Mouse (Mus musculus) forebrain, embryonic 15.5 days (tissue): Measurements from ENCODE around the gene Rnf6. TPM values are rescaled to one million over a fixed set of nuclear protein-coding genes. Genes with fewer than 3 reads are reported as not detected.
A peak's percentile ranks its signal among the peaks of the same experiment; 100 is the strongest.

Experiments
- ATAC-seq: fragments of 200-750 bp; cut with Nextera tagmentation; replicated peaks from 2 replicates; pipeline ENCODE4 v1.8.0; 2017; ENCODE audit warnings: mild to moderate bottlenecking, moderate TSS enrichment, moderate library complexity
- H3K27ac ChIP-seq: fragments of 300-500 bp; sonication (generic); replicated peaks from 2 replicates; pipeline ENCODE4 v1.5.1; 2015; ENCODE audit warnings: mild to moderate bottlenecking, inconsistent platforms
- H3K27me3 ChIP-seq: fragments of 300-500 bp; sonication (generic); 2 replicates; pipeline ENCODE4 v1.6.1; 2015; ENCODE audit warnings: inconsistent platforms
- H3K36me3 ChIP-seq: fragments of 300-500 bp; sonication (generic); 2 replicates; pipeline ENCODE4 v1.6.1; 2015; ENCODE audit warnings: mild to moderate bottlenecking, inconsistent platforms
- H3K4me1 ChIP-seq: fragments of 300-500 bp; sonication (generic); 2 replicates; pipeline ENCODE4 v1.6.1; 2015; ENCODE audit warnings: inconsistent platforms
- H3K4me2 ChIP-seq: fragments of 300-500 bp; sonication (generic); replicated peaks from 2 replicates; pipeline ENCODE4 v1.6.1; 2015; ENCODE audit warnings: mild to moderate bottlenecking, inconsistent platforms
- H3K4me3 ChIP-seq: fragments of 300-500 bp; sonication (generic); 2 replicates; pipeline ENCODE4 v1.5.1; 2015; ENCODE audit warnings: mild to moderate bottlenecking, inconsistent platforms
- H3K9ac ChIP-seq: fragments of 300-500 bp; sonication (generic); replicated peaks from 2 replicates; pipeline ENCODE4 v1.6.1; 2015; ENCODE audit warnings: mild to moderate bottlenecking, inconsistent platforms
- H3K9me3 ChIP-seq: fragments of 300-500 bp; sonication (generic); 2 replicates; pipeline ENCODE4 v1.6.1; 2016; ENCODE audit warnings: inconsistent platforms
- WGBS: fragments of 180-500 bp; shearing (Covaris S2); methylation state at CpG from one replicate; pipeline ENCODE4 v1.1.7; 2015; ENCODE audit warnings: mixed read lengths; 5-methylcytosine and 5-hydroxymethylcytosine counted together
- polyA plus RNA-seq: library from polyadenylated mRNA; unstranded; fragments of >200 nt; fragmentation: Nextera tagmentation; extraction: Ambion mirVana; gene quantifications from 2 replicates; pipeline ENCODE4 v1.2.1, GENCODE M21; 2015

Gene Rnf6
- polyA plus RNA-seq, 1 experiment from 2014 or later = 28.3 TPM

- Histone ChIP-seq H3K36me3 (no peaks in the 10 kb centered on the region), H3K4me2 (no peak overlapping the region), H3K4me1 (peaks cover 5% of the 10 kb centered on the region), H3K27ac (no peak overlapping the region), H3K4me3 (no peak overlapping the region), H3K27me3 (no peaks in the 10 kb centered on the region), H3K9me3 (no peaks in the 10 kb centered on the region), H3K9ac (no peak overlapping the region)
- WGBS = 87% methylated on average over 8 of the region's 8 CpGs
- no peak for ATAC-seq
Measured at GRCm38 (mm10) chr5:146227496-146227895, 6.1 kb upstream of the Rnf6 start.

DNA sequence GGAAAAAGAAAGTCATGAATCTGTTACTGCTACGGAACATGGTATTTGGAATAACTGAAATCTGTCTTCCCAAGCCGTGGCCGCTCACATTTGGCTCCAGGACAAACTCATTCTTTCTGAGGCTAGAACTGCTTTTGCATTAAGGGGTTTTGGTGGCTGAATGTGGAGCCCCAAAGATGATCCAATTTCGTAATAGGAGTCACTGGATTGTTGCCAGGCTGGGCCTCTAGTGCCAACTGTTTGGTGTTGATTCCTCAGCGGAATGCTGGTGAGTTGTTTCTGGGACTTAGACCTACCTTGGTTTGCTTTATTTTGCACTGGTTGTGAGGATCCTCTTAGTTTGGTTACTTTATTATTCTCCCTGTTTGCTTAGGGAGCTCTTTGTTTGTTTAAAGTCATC lies 2.4 kb upstream of the Rnf6 start:
- Histone ChIP-seq H3K4me1 (peaks cover 23% of the 10 kb centered on the region), H3K27ac (no peak overlapping the region), H3K9me3 (no peaks in the 10 kb centered on the region), H3K4me3 (no peak overlapping the region), H3K4me2 (no peak overlapping the region), H3K9ac (no peak overlapping the region), H3K27me3 (no peaks in the 10 kb centered on the region), H3K36me3 (peaks cover 2% of the 10 kb centered on the region)
- no peak for ATAC-seq
- WGBS = 79% methylated on average over 5 of the region's 5 CpGs

DNA sequence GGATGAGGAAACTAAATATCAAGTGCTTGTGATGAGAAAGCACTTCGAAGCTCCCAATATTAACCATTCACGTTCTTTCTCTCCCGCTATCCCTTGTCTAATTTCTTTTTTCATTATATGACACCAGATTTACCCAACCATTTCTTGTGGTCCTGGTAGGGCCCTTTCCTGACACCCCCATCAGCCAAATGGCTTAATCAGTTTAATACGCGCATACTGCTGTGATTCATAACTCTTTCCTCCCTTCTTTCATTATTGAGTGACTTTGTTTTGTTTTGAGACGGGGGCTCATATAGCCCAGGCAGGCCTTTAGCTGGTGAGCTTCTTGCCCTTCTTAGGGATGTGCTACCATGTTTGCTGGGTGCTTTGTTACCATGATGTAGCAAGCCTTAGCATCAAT lies 367 bp upstream of the Rnf6 start:
- 31% methylated on average over 6 of the region's 6 CpGs for WGBS

DNA sequence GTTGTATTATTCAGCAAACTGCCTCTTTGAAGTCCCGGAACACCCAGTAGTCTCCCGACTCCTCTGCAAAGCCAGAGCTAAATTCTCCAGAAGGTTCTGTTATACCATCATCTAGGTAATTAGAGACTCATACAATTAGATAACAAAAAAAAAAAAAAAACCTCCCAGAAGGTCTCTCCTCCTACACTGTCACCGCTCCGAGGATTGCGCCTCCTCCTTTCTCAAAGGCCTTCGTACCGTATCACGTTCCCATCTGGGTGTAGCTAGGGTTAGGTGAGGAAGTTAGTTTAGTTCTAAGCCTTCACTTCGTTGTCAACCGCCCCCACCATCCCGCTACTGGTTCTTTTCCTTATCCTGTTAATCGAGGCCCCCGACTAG lies 865 bp downstream of the Rnf6 start:
- Histone ChIP-seq H3K27ac (peak overlapping the region; percentile 96), H3K4me3 (peak overlapping the region; percentile 86), H3K4me2 (peak overlapping the region; percentile 67), H3K36me3 (peaks cover 18% of the 10 kb centered on the region), H3K9me3 (no peaks in the 10 kb centered on the region), H3K4me1 (peaks cover 23% of the 10 kb centered on the region), H3K9ac (peak overlapping the region; percentile 83), H3K27me3 (no peaks in the 10 kb centered on the region)
- WGBS = 6% methylated on average over 13 of the region's 13 CpGs
- peak; percentile 65 for ATAC-seq

More for the DNA sequence above, 367 bp upstream of the Rnf6 start:
- H3K9ac ChIP-seq = peak overlapping the region; percentile 83
- peak overlapping the region; percentile 86 for H3K4me3 ChIP-seq
- no peaks in the 10 kb centered on the region for H3K27me3 ChIP-seq
- peak overlapping the region; percentile 67 for H3K4me2 ChIP-seq
- ATAC-seq = no peak
- H3K9me3 ChIP-seq = no peaks in the 10 kb centered on the region
- peak overlapping the region; percentile 96 for H3K27ac ChIP-seq
- peaks cover 10% of the 10 kb centered on the region for H3K36me3 ChIP-seq
- H3K4me1 ChIP-seq = peaks cover 23% of the 10 kb centered on the region

DNA sequence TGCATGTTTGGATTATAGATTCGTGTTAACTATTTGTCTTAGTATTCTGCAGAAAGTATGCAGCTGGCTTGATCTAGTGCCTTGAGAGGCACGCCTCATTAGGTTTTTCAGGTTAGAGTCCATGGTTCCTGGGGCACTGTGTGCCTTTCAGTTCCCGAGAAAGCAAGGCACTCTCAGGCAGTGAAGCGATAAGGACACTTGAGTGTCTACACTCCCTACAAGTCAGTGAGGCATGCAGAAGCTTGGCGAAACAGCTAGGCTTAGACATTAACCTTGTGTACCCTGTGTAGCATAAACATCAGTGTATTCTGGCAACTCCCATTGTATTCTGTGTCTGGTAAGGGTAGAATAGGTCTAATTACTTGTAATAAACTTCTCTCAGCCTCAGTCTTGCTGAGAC lies 15.8 kb downstream of the Rnf6 start:
- Histone ChIP-seq H3K36me3 (peaks cover 85% of the 10 kb centered on the region), H3K4me1 (no peaks in the 10 kb centered on the region), H3K9me3 (no peaks in the 10 kb centered on the region), H3K27me3 (no peaks in the 10 kb centered on the region), H3K9ac (no peak overlapping the region), H3K4me2 (no peak overlapping the region), H3K4me3 (no peak overlapping the region), H3K27ac (no peak overlapping the region)
- no peak for ATAC-seq
- WGBS = 92% methylated on average over 5 of the region's 5 CpGs

DNA sequence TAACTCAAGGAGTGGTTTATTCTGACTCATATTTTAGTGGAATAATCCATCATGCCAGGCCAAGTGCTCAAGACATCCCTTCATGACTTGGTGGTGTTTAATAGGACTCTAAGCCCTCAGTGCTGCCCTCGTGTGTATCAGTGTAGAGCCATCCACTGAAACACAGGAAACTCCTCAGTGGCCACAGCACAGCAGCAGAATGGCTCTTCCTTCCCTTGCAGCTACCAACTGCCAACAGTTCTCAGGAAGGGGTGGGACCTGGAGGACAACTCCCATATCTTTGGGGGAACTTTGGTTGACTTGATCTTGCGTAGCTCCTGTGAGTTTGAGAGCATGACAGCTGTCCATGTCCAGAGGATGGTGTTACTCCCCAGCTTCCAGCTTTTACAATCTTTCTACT lies 17.4 kb downstream of the Rnf6 start:
- Histone ChIP-seq H3K4me3 (no peak overlapping the region), H3K9ac (no peak overlapping the region), H3K27ac (no peak overlapping the region), H3K36me3 (peaks cover 74% of the 10 kb centered on the region), H3K27me3 (no peaks in the 10 kb centered on the region), H3K4me2 (no peak overlapping the region), H3K4me1 (no peaks in the 10 kb centered on the region), H3K9me3 (no peaks in the 10 kb centered on the region)
- ATAC-seq = no peak
- 94% methylated on average over 2 of the region's 2 CpGs for WGBS

GRCm38 (mm10) chr5:146200580-146200979 lies 20.8 kb downstream of the Rnf6 start:
- ATAC-seq = no peak
- WGBS = 95% methylated on average over 6 of the region's 6 CpGs
- no peaks in the 10 kb centered on the region for H3K27me3 ChIP-seq
- H3K9me3 ChIP-seq = no peaks in the 10 kb centered on the region
- H3K9ac ChIP-seq = no peak overlapping the region
- H3K27ac ChIP-seq = no peak overlapping the region
- H3K4me2 ChIP-seq = no peak overlapping the region
- peaks cover 42% of the 10 kb centered on the region for H3K36me3 ChIP-seq
- H3K4me3 ChIP-seq = no peak overlapping the region
- H3K4me1 ChIP-seq = no peaks in the 10 kb centered on the region

DNA sequence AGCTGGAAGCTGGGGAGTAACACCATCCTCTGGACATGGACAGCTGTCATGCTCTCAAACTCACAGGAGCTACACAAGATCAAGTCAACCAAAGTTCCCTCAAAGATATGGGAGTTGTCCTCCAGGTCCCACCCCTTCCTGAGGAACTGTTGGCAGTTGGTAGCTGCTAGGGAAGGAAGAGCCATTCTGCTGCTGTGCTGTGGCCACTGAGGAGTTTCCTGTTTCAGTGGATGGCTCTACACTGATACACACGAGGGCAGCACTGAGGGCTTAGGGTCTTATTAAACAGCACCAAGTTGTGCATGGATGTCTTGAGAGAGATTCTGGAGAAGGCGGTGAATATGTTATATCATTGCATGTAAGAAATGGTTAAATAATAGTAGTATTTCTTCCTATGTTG lies 21.8 kb downstream of the Rnf6 start:
- no peak for ATAC-seq
- Histone ChIP-seq H3K9ac (no peak overlapping the region), H3K4me1 (no peaks in the 10 kb centered on the region), H3K9me3 (no peaks in the 10 kb centered on the region), H3K27me3 (no peaks in the 10 kb centered on the region), H3K27ac (no peak overlapping the region), H3K36me3 (peaks cover 32% of the 10 kb centered on the region), H3K4me2 (no peak overlapping the region), H3K4me3 (no peak overlapping the region)
- WGBS = 82% methylated on average over 2 of the region's 2 CpGs

DNA sequence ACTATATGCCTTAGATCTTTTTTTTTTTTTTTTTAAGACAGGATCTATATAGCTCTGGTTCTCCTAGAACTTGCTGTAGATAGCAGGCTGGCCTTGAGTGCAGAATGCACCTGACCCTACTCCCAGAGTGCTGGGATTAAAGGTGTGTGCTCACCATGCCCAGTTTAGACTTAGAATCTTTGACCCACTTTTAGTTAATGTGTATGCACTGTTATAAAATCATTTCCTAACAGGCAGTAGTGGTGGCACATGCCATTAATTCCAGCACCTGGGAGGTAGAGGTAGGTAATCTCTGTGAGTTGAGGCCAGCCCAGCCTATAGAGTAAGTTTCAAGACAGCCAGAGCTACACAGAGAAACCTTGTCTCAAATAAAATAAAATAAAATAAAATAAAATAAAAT lies 22.3 kb downstream of the Rnf6 start:
- H3K27me3 ChIP-seq = no peaks in the 10 kb centered on the region
- H3K4me3 ChIP-seq = no peak overlapping the region
- no peaks in the 10 kb centered on the region for H3K4me1 ChIP-seq
- H3K9me3 ChIP-seq = peaks cover 3% of the 10 kb centered on the region; the same call in 1 of the 2 replicates
- no peak overlapping the region for H3K27ac ChIP-seq
- H3K36me3 ChIP-seq = peaks cover 27% of the 10 kb centered on the region
- no peak overlapping the region for H3K9ac ChIP-seq
- no peak for ATAC-seq
- no peak overlapping the region for H3K4me2 ChIP-seq

DNA sequence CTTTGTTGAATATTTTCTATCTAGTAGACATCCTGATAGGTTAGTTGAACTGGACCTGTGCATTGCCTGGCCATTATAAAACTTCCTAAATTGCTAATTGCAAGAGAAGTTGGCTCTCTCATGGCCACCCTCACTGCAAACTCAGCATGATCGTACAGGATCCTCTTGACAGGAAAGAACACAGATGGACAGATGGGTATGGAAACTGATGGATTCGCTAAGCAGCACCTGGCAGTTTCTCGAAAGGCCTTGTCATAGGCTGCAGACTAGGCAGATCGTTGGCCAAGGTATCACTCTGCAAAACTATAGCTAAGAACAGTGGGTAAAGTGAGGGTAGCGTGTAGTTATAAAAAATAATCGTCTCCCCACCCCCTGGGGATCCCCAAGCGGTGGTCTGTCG lies 28.0 kb downstream of the Rnf6 start:
- Histone ChIP-seq H3K4me2 (no peak overlapping the region), H3K27me3 (no peaks in the 10 kb centered on the region), H3K36me3 (no peaks in the 10 kb centered on the region), H3K27ac (no peak overlapping the region), H3K9me3 (peaks cover 3% of the 10 kb centered on the region; the same call in 1 of the 2 replicates), H3K4me1 (no peaks in the 10 kb centered on the region), H3K4me3 (no peak overlapping the region), H3K9ac (no peak overlapping the region)
- 82% methylated on average over 8 of the region's 8 CpGs for WGBS
- ATAC-seq = no peak

DNA sequence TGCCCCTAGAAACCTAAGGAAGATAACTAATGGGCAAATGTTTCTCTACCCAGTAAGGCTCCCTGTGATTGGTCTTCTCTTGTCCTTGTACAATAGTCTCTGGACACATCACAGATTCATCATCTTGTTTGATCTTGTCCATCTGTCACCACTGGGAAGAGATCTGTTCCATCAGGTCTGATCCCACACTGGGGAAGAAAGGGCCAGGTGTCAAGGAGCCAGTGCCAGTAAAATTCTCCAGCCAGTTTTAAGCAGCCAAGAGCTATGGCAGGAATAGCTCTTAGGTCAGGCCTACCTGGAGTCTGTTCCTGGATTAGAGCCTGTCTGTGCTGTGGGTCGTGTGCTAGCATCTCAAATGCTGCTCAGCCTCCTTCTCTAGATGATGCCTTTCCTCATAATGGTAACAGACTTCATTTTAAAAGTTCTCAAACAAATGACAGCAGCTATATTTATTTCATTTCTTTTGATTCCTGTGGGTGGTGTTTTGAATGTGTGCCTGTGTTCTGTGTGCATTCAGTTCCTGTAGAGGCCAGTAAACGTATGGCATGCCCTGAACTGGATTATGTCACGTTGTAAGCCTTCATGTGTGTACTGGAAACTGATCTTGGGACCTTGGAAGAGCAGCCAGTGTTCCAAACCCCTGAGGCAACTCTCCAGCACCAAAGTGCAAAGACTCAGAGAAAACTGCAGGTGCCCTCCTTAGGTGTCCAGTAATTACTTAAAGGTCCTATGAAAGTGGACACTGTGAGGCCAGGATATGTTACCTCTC lies 30.7 kb downstream of the Rnf6 start:
- Histone ChIP-seq H3K36me3 (no peaks in the 10 kb centered on the region), H3K9ac (no peak overlapping the region), H3K9me3 (peaks cover 3% of the 10 kb centered on the region; the same call in 1 of the 2 replicates), H3K4me1 (no peaks in the 10 kb centered on the region), H3K4me2 (no peak overlapping the region), H3K4me3 (no peak overlapping the region), H3K27me3 (no peaks in the 10 kb centered on the region), H3K27ac (no peak overlapping the region)
- ATAC-seq = no peak
- WGBS = 60% methylated on average over 3 of the region's 3 CpGs

- 71% methylated on average over 4 of the region's 4 CpGs for WGBS
- Histone ChIP-seq H3K27ac (no peak overlapping the region), H3K4me3 (no peak overlapping the region), H3K36me3 (no peaks in the 10 kb centered on the region), H3K9ac (no peak overlapping the region), H3K9me3 (peaks cover 3% of the 10 kb centered on the region; the same call in 1 of the 2 replicates), H3K4me1 (no peaks in the 10 kb centered on the region), H3K27me3 (no peaks in the 10 kb centered on the region), H3K4me2 (no peak overlapping the region)
- ATAC-seq = no peak
Measured at GRCm38 (mm10) chr5:146190093-146190492, 31.3 kb downstream of the Rnf6 start.

DNA sequence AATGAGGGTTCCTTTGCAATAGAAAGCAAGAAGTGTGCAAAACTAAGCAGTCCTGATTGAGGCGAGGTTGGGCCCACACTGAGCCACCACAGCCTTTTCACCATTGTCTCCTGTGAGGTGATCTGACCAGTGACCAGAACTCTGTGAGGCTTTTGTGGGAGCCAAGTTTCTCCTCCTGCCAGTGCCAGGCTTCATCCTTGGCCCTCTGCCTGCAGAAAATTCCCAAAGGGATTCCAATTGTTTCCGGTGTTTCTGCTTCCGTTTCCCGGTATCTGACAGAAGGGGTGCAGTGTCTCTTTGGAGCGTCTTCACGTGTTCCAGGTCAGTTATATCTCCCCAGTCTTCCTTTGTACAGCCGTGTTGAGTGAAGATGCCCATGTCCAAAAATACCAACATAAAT lies 32.6 kb downstream of the Rnf6 start:
- H3K27ac ChIP-seq = no peak overlapping the region
- no peak for ATAC-seq
- no peaks in the 10 kb centered on the region for H3K27me3 ChIP-seq
- no peak overlapping the region for H3K4me3 ChIP-seq
- H3K4me2 ChIP-seq = no peak overlapping the region
- no peak overlapping the region for H3K9ac ChIP-seq
- H3K9me3 ChIP-seq = no peaks in the 10 kb centered on the region
- 81% methylated on average over 7 of the region's 7 CpGs for WGBS
- H3K36me3 ChIP-seq = no peaks in the 10 kb centered on the region
- H3K4me1 ChIP-seq = no peaks in the 10 kb centered on the region
